Mouse (Mus musculus): ENCODE data around the gene Zglp1. TPM values are rescaled to one million over a fixed set of nuclear protein-coding genes. Genes with fewer than 3 reads are reported as not detected.

The Zglp1 gene
- total and polyA plus RNA-seq, 3 experiments: 1.1 to 8.0 TPM; not detected in 1

GRCm38 (mm10) chr9:21016331-21017176, 50.3 kb downstream of the Zglp1 start:
- no peaks in the 10 kb centered on the region for H3K9me3 ChIP-seq (replicated peaks; ENCODE audit: insufficient read depth, low read length)
- peaks cover 20 to 49% of the 10 kb centered on the region in 2 experiments for H3K4me1 ChIP-seq (ENCODE audit: control insufficient read depth in 1 of 2, insufficient read depth in 2 of 2, low read length in 2 of 2)
- DNase-seq (ENCODE audit: low read depth, low spot score): peak; percentile 83
- H3K79me2 ChIP-seq (ENCODE audit: control insufficient read depth, insufficient read depth, low read length, poor library complexity): peaks cover 11% of the 10 kb centered on the region
- TF ChIP-seq MYC (IDR thresholded peaks at IDR 0.05; ENCODE audit: low read depth, low read length) (no peak), RCOR1 (IDR thresholded peaks at IDR 0.05; ENCODE audit: low read depth, low read length) (no peak), TBP (IDR thresholded peaks at IDR 0.05; ENCODE audit: low read depth, low read length) (peak; percentile 9)
- H3K4me3 ChIP-seq (ENCODE audit: control insufficient read depth in 1 of 2, insufficient read depth in 1 of 2, low read depth in 2 of 2, low read length in 2 of 2): peak overlapping the region; percentile 59
- no peaks in the 10 kb centered on the region for H3K27me3 ChIP-seq (ENCODE audit: control insufficient read depth in 1 of 2, insufficient read depth in 2 of 2, low read length in 2 of 2)
- H3K27ac ChIP-seq (ENCODE audit: control insufficient read depth, low read depth, low read length): peak overlapping the region; percentile 10
- H3K9ac ChIP-seq (ENCODE audit: control insufficient read depth, low read depth, low read length, poor library complexity, severe bottlenecking): peak overlapping the region; percentile 65
- H3K36me3 ChIP-seq (ENCODE audit: control insufficient read depth in 1 of 2, insufficient read depth in 2 of 2, low read length in 2 of 2): peaks cover 0 to 34% of the 10 kb centered on the region in 2 experiments; a peak in 2 of 4 replicates

GRCm38 (mm10) chr9:21015571-21016130, 51.2 kb downstream of the Zglp1 start, which contains the start of gene Icam1:
TSS of gene Icam1 (plus strand) at chr9:21015985.
- TF ChIP-seq GABPA (IDR thresholded peaks at IDR 0.05; ENCODE audit: low read depth, low read length) (no peak), POLR2A (IDR thresholded peaks at IDR 0.05; ENCODE audit: control insufficient read depth in 1 of 2, insufficient read depth in 1 of 2, low read depth in 1 of 2, low read length in 2 of 2, poor library complexity in 1 of 2) (peak in 1 of 2 experiments; percentile 99; a peak in 2 of 4 replicates), EP300 (IDR thresholded peaks at IDR 0.05; ENCODE audit: low read depth in 1 of 2, low read length in 2 of 2) (no peak), TBP (IDR thresholded peaks at IDR 0.05; ENCODE audit: low read depth, low read length) (peak; percentile 99), POLR2AphosphoS5 (IDR thresholded peaks at IDR 0.05; ENCODE audit: borderline replicate concordance, low read depth, low read length) (peak; percentile 98), ETS1 (IDR thresholded peaks at IDR 0.05; ENCODE audit: low read depth, low read length) (no peak)
- H3K4me3 ChIP-seq (ENCODE audit: control insufficient read depth in 1 of 2, insufficient read depth in 1 of 2, low read depth in 2 of 2, low read length in 2 of 2): peak within 1 kb of the TSS; percentile 59
- peaks cover 11% of the 10 kb centered on the region for H3K79me2 ChIP-seq (ENCODE audit: control insufficient read depth, insufficient read depth, low read length, poor library complexity)
- peak within 1 kb of the TSS; percentile 59 for H3K27ac ChIP-seq (ENCODE audit: control insufficient read depth, low read depth, low read length)
- H3K9ac ChIP-seq (ENCODE audit: control insufficient read depth, low read depth, low read length, poor library complexity, severe bottlenecking): peak within 1 kb of the TSS; percentile 65
- H3K9me3 ChIP-seq (replicated peaks; ENCODE audit: insufficient read depth, low read length): no peaks in the 10 kb centered on the region
- H3K4me1 ChIP-seq (ENCODE audit: control insufficient read depth in 1 of 2, insufficient read depth in 2 of 2, low read length in 2 of 2): peaks cover 22 to 56% of the 10 kb centered on the region in 2 experiments
- H3K36me3 ChIP-seq (ENCODE audit: control insufficient read depth in 1 of 2, insufficient read depth in 2 of 2, low read length in 2 of 2): peaks cover 0 to 39% of the 10 kb centered on the region in 2 experiments; a peak in 2 of 4 replicates
- H3K27me3 ChIP-seq (ENCODE audit: control insufficient read depth in 1 of 2, insufficient read depth in 2 of 2, low read length in 2 of 2): no peaks in the 10 kb centered on the region
- DNase-seq (ENCODE audit: low read depth, low spot score): peak; percentile 95

DNA sequence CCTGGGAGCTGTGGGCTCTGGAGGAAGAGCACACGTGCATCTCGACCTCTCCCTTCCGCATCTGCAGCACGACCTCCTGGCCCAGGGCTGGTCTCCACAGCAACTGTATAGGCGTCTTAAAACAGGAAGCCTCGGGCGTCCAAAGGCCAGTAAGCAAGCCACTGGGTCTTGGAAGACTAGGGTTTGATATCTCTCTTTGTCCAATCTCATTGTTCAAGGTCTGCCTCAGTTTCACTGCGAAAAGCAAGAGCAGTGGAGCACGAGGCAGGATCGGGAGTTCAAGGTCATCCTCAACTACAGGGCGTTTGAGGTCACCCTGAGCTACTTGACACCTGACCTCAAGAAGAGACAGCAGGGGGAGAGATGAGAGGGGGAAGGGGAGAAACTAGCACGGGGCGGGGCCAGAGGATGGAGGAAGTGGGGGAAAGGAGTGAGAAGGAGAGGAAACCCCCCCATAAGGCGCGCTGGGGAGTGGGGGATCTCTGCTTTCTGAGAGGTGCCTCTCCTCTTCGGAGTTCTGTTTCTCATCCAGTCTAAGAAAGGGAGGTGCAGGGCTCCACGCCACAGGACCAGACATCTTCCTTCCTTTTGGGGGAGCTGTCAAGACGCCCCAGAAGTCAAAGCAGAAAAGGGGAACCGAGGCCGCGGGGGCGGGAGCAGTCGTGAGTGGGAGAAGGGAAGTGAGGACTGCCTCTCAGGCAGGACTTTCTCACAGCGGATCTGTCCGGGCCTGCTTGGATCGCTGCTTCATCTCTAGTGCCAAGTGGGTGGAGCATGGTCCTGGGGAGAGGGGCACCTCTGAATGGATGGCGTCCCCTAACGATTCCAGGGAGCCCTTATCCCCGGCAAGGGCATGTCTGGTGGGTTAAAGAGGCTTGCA, 52.0 kb downstream of the Zglp1 start:
- no peaks in the 10 kb centered on the region for H3K9me3 ChIP-seq (replicated peaks; ENCODE audit: insufficient read depth, low read length)
- peak overlapping the region; percentile 59 for H3K4me3 ChIP-seq (ENCODE audit: control insufficient read depth in 1 of 2, insufficient read depth in 1 of 2, low read depth in 2 of 2, low read length in 2 of 2)
- H3K4me1 ChIP-seq (ENCODE audit: control insufficient read depth in 1 of 2, insufficient read depth in 2 of 2, low read length in 2 of 2): peaks cover 22 to 59% of the 10 kb centered on the region in 2 experiments
- H3K27me3 ChIP-seq (ENCODE audit: control insufficient read depth in 1 of 2, insufficient read depth in 2 of 2, low read length in 2 of 2): no peaks in the 10 kb centered on the region
- H3K27ac ChIP-seq (ENCODE audit: control insufficient read depth, low read depth, low read length): peak overlapping the region; percentile 59
- peak; percentile 99 for DNase-seq (ENCODE audit: low read depth, low spot score)
- peaks cover 11% of the 10 kb centered on the region for H3K79me2 ChIP-seq (ENCODE audit: control insufficient read depth, insufficient read depth, low read length, poor library complexity)
- TF ChIP-seq TAL1 (IDR thresholded peaks at IDR 0.05; ENCODE audit: low read length) (0 out of 2 replicates have a peak, but pooled peaks have one; percentile 3), MYC (IDR thresholded peaks at IDR 0.05; ENCODE audit: low read depth, low read length) (no peak), POLR2A (IDR thresholded peaks at IDR 0.05; ENCODE audit: control insufficient read depth in 1 of 2, insufficient read depth in 1 of 2, low read depth in 1 of 2, low read length in 2 of 2, poor library complexity in 1 of 2) (peak in 1 of 2 experiments; percentile 25; a peak in 1 of 4 replicates), UBTF (IDR thresholded peaks at IDR 0.05; ENCODE audit: borderline replicate concordance, insufficient read depth, low read depth, low read length) (peak; percentile 74; the same call in 1 of the 2 replicates)
- peaks cover 0 to 39% of the 10 kb centered on the region in 2 experiments; a peak in 2 of 4 replicates for H3K36me3 ChIP-seq (ENCODE audit: control insufficient read depth in 1 of 2, insufficient read depth in 2 of 2, low read length in 2 of 2)
- peak overlapping the region; percentile 65 for H3K9ac ChIP-seq (ENCODE audit: control insufficient read depth, low read depth, low read length, poor library complexity, severe bottlenecking)

Measured in MEL (cell line).